Mouse (Mus musculus): ENCODE data around the gene Scn10a. TPM values are rescaled to one million over a fixed set of nuclear protein-coding genes. Genes with fewer than 3 reads are reported as not detected.

Scn10a gene
- total and polyA plus RNA-seq, 3 experiments: 0.27 to 2.9 TPM; not detected in 1

DNA sequence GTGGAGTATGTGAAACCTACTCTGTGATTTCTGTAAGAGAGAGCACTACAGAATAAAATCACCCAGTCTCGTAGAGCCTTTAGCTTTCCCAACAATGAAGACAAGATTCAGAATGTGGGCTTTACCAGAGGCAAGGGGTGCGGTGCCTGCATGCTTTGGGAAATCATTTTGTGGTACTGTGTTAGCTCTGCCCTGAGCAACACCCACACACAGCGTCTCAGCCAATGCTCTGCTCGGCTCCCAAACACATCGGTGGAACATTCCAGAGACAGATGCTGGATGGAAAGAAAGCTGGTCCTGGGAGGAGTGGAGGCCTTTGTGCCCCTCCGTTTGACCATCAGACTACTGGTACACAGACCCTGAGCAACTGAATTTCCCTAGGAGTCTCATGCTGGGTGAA, 104.3 kb downstream of the Scn10a start:
- Histone ChIP-seq H3K27me3 (ENCODE audit: control insufficient read depth in 1 of 2, insufficient read depth in 2 of 2, low read length in 2 of 2) (no peaks in the 10 kb centered on the region), H3K9me3 (replicated peaks; ENCODE audit: insufficient read depth, low read length) (no peaks in the 10 kb centered on the region), H3K27ac (ENCODE audit: control insufficient read depth, low read depth, low read length) (no peak overlapping the region), H3K9ac (ENCODE audit: control insufficient read depth, low read depth, low read length, poor library complexity, severe bottlenecking) (no peak overlapping the region), H3K4me1 (ENCODE audit: control insufficient read depth in 1 of 2, insufficient read depth in 2 of 2, low read length in 2 of 2) (no peaks in the 10 kb centered on the region), H3K4me3 (ENCODE audit: control insufficient read depth in 1 of 2, insufficient read depth in 1 of 2, low read depth in 2 of 2, low read length in 2 of 2) (no peak overlapping the region), H3K36me3 (ENCODE audit: control insufficient read depth in 1 of 2, insufficient read depth in 2 of 2, low read length in 2 of 2) (no peaks in the 10 kb centered on the region), H3K79me2 (ENCODE audit: control insufficient read depth, insufficient read depth, low read length, poor library complexity) (no peaks in the 10 kb centered on the region)
- no peak for DNase-seq (ENCODE audit: low read depth, low spot score)
- TF ChIP-seq UBTF (IDR thresholded peaks at IDR 0.05; ENCODE audit: borderline replicate concordance, insufficient read depth, low read depth, low read length) (no peak), USF2 (IDR thresholded peaks at IDR 0.05; ENCODE audit: borderline replicate concordance in 1 of 2, insufficient read depth in 1 of 2, low read depth in 1 of 2, low read length in 2 of 2) (no peak), RAD21 (IDR thresholded peaks at IDR 0.05; ENCODE audit: low read depth, low read length) (no peak), MAX (IDR thresholded peaks at IDR 0.05; ENCODE audit: low read length) (no peak), HCFC1 (IDR thresholded peaks at IDR 0.05; ENCODE audit: low read depth, low read length) (no peak), GATA1 (IDR thresholded peaks at IDR 0.05; ENCODE audit: low read depth, low read length) (no peak), CTCF (IDR thresholded peaks at IDR 0.05 in 2 of 3, conservative IDR thresholded peaks at IDR 0.05 in 1 of 3; ENCODE audit: control insufficient read depth in 1 of 3, insufficient read depth in 1 of 3, low read depth in 2 of 3, low read length in 3 of 3, poor library complexity in 1 of 3, severe bottlenecking in 1 of 3) (no peak), NRF1 (IDR thresholded peaks at IDR 0.05; ENCODE audit: insufficient read depth, low read depth, low read length, poor library complexity, severe bottlenecking) (no peak), MYC (IDR thresholded peaks at IDR 0.05; ENCODE audit: low read depth, low read length) (no peak), MYB (IDR thresholded peaks at IDR 0.05; ENCODE audit: low read depth, low read length) (no peak), TCF12 (IDR thresholded peaks at IDR 0.05; ENCODE audit: low read depth, low read length) (no peak), TBP (IDR thresholded peaks at IDR 0.05; ENCODE audit: low read depth, low read length) (no peak), CHD2 (IDR thresholded peaks at IDR 0.05; ENCODE audit: low read length) (no peak), MEF2A (IDR thresholded peaks at IDR 0.05; ENCODE audit: extremely low read depth, insufficient replicate concordance, low read depth, low read length, poor library complexity, severe bottlenecking) (no peak)

DNA sequence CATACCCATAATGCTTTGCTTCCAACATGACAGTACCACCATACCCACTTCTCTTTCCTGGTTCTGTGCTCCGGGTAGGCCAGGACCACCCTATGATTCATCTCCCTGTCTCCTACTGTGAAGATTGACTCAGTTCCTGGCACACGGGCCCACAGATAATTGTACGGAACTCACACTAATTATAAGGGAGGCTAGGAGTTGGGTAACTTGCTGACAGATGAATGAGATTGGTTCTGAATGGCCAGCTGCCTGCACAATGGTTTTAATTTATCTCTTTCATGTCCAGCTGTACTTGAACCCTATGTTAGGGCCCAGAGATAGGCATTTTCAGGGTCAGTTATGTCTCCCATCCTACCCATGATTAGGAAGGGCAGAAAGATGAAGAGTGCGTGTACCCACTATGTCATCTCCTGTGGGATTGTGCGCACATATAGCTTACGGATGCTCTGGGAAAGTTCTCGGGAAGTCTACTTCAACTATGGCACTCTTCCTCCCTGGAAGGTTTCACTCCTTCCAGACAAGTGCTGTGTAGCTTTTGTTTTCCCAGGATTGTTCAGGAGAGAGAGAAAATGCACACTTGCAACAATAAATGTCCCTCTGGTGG, 108.5 kb downstream of the Scn10a start:
- H3K9me3 ChIP-seq (replicated peaks; ENCODE audit: insufficient read depth, low read length): no peaks in the 10 kb centered on the region
- no peaks in the 10 kb centered on the region for H3K36me3 ChIP-seq (ENCODE audit: control insufficient read depth in 1 of 2, insufficient read depth in 2 of 2, low read length in 2 of 2)
- H3K9ac ChIP-seq (ENCODE audit: control insufficient read depth, low read depth, low read length, poor library complexity, severe bottlenecking): no peak overlapping the region
- no peaks in the 10 kb centered on the region for H3K4me1 ChIP-seq (ENCODE audit: control insufficient read depth in 1 of 2, insufficient read depth in 2 of 2, low read length in 2 of 2)
- peak; percentile 9 for DNase-seq (ENCODE audit: low read depth, low spot score)
- TF ChIP-seq ZKSCAN1 (IDR thresholded peaks at IDR 0.05; ENCODE audit: low read depth, low read length) (no peak), TBP (IDR thresholded peaks at IDR 0.05; ENCODE audit: low read depth, low read length) (peak; percentile 67; the same call in 1 of the 2 replicates), POLR2A (IDR thresholded peaks at IDR 0.05; ENCODE audit: control insufficient read depth in 1 of 2, insufficient read depth in 1 of 2, low read depth in 1 of 2, low read length in 2 of 2, poor library complexity in 1 of 2) (peak in 1 of 2 experiments; percentile 52; a peak in 1 of 4 replicates)
- no peak overlapping the region for H3K27ac ChIP-seq (ENCODE audit: control insufficient read depth, low read depth, low read length)
- no peak overlapping the region for H3K4me3 ChIP-seq (ENCODE audit: control insufficient read depth in 1 of 2, insufficient read depth in 1 of 2, low read depth in 2 of 2, low read length in 2 of 2)
- H3K27me3 ChIP-seq (ENCODE audit: control insufficient read depth in 1 of 2, insufficient read depth in 2 of 2, low read length in 2 of 2): no peaks in the 10 kb centered on the region
- no peaks in the 10 kb centered on the region for H3K79me2 ChIP-seq (ENCODE audit: control insufficient read depth, insufficient read depth, low read length, poor library complexity)
